Mouse (Mus musculus) testis, adult 2 months (tissue): ENCODE data around the gene Unc13c. TPM values are rescaled to one million over a fixed set of nuclear protein-coding genes. Genes with fewer than 3 reads are reported as not detected.

ENCODE experiments used
- H3K27ac ChIP-seq: fragments of 200-500 bp; 2 replicates; pipeline ENCODE4 v1.5.1; 2012; ENCODE audit warnings: low read depth, low read length; ENCODE audit not compliant: control insufficient read depth, insufficient read depth
- H3K27me3 ChIP-seq: fragments of 200-500 bp; 2 replicates; pipeline ENCODE4 v1.6.1; 2012; ENCODE audit warnings: mild to moderate bottlenecking, low read length, moderate library complexity; ENCODE audit not compliant: control insufficient read depth, insufficient read depth
- H3K36me3 ChIP-seq: fragments of 200-500 bp; 2 replicates; pipeline ENCODE4 v1.6.1; 2012; ENCODE audit warnings: mild to moderate bottlenecking, low read length; ENCODE audit not compliant: control insufficient read depth, insufficient read depth
- H3K4me1 ChIP-seq: fragments of 200-500 bp; 2 replicates; pipeline ENCODE4 v1.6.1; 2012; ENCODE audit warnings: low read length; ENCODE audit not compliant: control insufficient read depth, insufficient read depth
- H3K4me3 ChIP-seq: fragments of 200-500 bp; 2 replicates; pipeline ENCODE4 v1.5.1; 2012; ENCODE audit warnings: low read depth, mild to moderate bottlenecking, low read length, moderate library complexity, mixed read lengths; ENCODE audit not compliant: control insufficient read depth
- CTCF ChIP-seq: fragments of 200-500 bp; IDR thresholded peaks from 2 replicates; pipeline ENCODE4 v1.5.1; 2012; ENCODE audit warnings: low read depth, mild to moderate bottlenecking, inconsistent platforms, low read length, moderate library complexity; ENCODE audit not compliant: control insufficient read depth, insufficient read depth, insufficient replicate concordance
- POLR2A ChIP-seq: fragments of 200-500 bp; IDR thresholded peaks from 2 replicates; pipeline ENCODE4 v1.6.1; 2012; ENCODE audit warnings: low read depth, mild to moderate bottlenecking, inconsistent platforms, low read length, moderate library complexity; ENCODE audit not compliant: control insufficient read depth
- polyA plus RNA-seq: library from polyadenylated mRNA; depleted of rRNA; stranded (reverse); fragments of >200 nt; gene quantifications from 2 replicates; pipeline ENCODE4 v1.2.3, GENCODE M21; 2012

Unc13c gene
- polyA plus RNA-seq, 1 experiment = 0.07 TPM

DNA sequence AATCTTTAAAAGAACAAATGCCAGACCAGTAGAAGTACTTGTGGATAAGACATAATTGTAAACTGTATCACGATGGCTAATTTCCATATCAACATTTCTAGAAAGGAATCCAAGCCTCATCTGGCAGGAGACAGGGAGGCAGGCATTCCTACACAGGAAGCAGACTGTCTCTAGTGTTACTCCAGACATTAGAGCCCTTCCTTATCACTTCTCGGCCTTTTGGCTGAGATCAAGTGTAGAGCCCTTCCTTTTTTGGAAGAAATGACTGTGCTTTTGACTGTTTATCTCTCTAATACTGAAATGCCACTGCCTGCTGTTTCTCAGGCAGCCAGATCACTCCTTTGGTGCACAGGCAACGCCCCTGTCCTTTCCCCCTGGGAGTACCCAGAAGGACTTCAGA is 215.3 kb downstream of the Unc13c start:
- Histone ChIP-seq H3K4me3 (no peak overlapping the region), H3K27ac (no peak overlapping the region), H3K4me1 (no peaks in the 10 kb centered on the region), H3K36me3 (no peaks in the 10 kb centered on the region), H3K27me3 (no peaks in the 10 kb centered on the region)
- no peak for TF ChIP-seq CTCF

DNA sequence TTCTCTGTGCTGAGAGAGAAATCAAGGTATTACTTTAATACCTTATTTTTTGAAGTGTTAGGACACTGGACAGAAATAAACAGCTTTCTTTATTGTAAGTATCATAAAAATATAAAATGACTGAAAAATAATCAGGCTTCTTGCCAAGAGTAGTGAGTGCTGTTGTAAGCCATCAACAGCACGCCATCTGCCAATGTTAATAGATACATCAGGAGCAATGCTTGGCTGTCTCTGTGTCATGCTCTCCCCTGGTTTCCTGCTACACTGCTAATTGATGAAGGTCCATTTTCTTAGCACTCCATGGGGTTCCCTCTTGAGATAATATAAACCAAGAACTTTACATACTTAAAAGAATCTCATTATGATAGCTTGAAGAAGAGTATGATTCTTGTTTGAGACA is 217.4 kb downstream of the Unc13c start:
- no peak overlapping the region for H3K27ac ChIP-seq

DNA sequence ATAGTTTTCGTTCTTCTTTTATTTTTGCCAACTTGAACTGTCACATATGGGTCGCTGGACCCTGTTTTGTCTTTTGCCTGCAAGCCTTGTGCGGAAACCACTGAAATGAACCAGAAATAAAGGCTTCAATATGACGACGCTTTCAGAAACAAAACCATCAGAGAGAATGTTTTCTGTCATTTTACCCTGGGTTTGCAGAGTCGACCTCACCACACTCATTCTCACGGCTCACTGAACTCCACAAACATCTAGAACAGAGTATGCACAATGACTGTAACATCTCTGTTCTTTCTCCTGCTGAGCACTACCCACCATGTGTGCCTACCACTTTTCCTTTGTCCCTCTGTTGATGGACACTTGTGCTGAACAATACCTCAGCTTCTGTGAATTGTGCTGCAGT is 234.3 kb downstream of the Unc13c start:
- Histone ChIP-seq H3K4me3 (no peak overlapping the region), H3K27ac (no peak overlapping the region), H3K36me3 (no peaks in the 10 kb centered on the region), H3K4me1 (no peaks in the 10 kb centered on the region), H3K27me3 (no peaks in the 10 kb centered on the region)
- no peak for TF ChIP-seq POLR2A
- TF ChIP-seq CTCF = no peak

More for the DNA sequence above, 217.4 kb downstream of the Unc13c start:
- H3K4me3 ChIP-seq = no peak overlapping the region
- TF ChIP-seq POLR2A = no peak
- TF ChIP-seq CTCF = no peak
- no peaks in the 10 kb centered on the region for H3K4me1 ChIP-seq
- no peaks in the 10 kb centered on the region for H3K36me3 ChIP-seq
- no peaks in the 10 kb centered on the region for H3K27me3 ChIP-seq

DNA sequence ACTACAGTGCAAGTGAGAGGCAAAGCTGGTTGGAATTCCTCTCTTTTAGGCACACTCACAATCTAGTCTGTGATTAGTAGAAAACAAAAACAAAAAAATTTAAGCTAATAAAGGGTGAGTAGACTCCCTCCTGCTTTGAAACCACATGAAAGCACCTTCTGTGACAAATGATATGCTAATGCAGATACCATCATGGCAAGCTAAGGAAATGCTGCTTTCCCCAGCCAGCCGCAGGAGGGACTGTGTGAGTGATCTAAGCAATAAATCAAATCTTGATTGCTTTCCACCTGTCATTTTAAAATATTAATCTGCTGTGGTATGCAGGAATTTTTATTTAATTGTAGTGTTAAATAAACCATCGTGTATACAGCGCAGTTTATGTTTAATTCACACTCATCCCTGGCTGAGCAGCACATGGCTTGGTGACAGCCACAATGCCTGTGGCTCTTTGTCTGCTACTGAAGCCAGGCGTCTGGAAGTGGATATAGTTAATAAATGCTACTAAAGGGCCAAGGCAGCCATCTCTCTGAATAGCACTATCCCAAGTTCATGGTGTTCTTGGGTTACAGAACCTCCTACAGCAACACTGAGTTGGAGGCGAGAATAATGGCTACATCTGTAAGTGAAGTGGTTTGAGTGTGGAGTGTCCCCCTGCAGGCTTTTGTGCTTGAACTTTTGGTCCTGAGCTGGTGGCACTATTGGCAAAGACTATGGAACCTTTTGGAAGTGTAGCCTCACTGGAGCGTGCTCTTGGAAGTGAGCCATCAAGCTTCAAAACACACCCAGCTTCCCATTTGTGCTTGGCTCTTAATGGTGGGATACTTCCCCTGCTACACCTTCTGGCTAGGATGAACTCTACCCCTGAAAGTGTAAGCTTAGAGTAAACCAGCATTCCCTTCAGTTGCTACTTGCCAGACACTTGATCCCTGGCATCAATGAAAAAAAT is 242.8 kb downstream of the Unc13c start:
- no peak for TF ChIP-seq CTCF
- TF ChIP-seq POLR2A = no peak
- Histone ChIP-seq H3K27ac (no peak overlapping the region), H3K27me3 (no peaks in the 10 kb centered on the region), H3K36me3 (no peaks in the 10 kb centered on the region), H3K4me1 (no peaks in the 10 kb centered on the region), H3K4me3 (no peak overlapping the region)

DNA sequence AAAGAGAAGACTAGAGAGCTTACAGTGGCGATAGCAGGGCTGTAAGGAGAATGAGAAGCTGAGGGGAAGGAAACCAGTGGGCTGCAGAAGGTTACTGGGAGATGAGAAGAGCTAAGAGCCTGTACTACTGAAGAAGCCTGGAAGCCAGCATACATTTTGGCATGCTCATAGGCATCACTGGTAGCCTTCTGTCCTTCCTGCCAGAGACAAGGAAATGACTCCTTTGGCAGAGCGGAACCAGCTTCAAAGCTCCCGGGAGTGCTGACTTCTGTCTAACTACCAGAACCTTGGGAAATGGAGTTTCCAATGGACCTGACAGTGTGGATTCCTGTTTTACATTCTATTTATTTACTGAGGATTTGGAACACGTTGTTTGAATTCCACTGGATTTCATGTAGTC is 244.0 kb downstream of the Unc13c start:
- no peaks in the 10 kb centered on the region for H3K4me1 ChIP-seq
- no peak overlapping the region for H3K27ac ChIP-seq
- no peaks in the 10 kb centered on the region for H3K27me3 ChIP-seq
- no peaks in the 10 kb centered on the region for H3K36me3 ChIP-seq
- TF ChIP-seq CTCF = no peak
- TF ChIP-seq POLR2A = no peak
- no peak overlapping the region for H3K4me3 ChIP-seq

DNA sequence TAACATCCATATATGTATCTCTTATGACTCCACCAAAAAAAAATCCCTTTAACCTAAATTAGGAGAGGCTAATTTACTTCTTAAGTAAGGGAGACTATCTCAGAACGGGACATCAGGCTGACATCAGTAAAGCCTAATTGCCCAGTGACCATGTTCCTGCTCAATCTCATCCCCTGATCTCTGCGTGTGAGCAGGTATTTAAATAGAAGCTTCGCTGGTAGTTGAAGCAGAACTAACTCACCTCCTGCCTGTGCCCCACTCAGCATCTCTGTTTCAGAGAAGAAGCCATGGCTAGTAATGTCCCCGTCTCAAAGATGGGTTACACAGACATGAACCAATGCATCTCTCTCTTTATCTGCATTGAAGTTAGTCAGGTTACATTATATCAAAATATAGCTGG is 255.3 kb downstream of the Unc13c start:
- Histone ChIP-seq H3K27me3 (no peaks in the 10 kb centered on the region), H3K27ac (no peak overlapping the region)
- TF ChIP-seq POLR2A (no peak), CTCF (no peak)

DNA sequence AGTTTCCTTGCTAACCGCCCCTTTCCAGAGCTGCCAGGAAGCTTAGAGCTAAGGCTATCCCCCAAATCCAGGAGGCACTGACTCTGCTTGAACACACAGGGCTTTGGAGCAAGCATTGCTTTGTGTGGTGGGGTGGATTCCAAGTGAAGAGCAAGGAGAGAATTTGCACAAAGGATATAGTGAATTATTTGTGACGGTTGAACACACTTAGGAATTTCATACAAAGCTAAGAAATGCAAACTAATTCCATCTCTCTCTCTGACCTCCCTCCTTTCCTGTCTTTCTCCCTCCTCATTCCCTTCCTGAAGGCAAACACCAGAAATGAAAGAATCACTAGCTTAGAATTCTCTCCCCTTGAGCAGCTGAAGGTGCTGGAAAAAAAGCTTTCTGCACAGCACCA is 271.7 kb downstream of the Unc13c start:
- no peak overlapping the region for H3K4me3 ChIP-seq
- H3K36me3 ChIP-seq = no peaks in the 10 kb centered on the region
- H3K27ac ChIP-seq = no peak overlapping the region
- TF ChIP-seq POLR2A (no peak), CTCF (no peak)
- H3K27me3 ChIP-seq = no peaks in the 10 kb centered on the region
- H3K4me1 ChIP-seq = no peaks in the 10 kb centered on the region

More for the DNA sequence above, 255.3 kb downstream of the Unc13c start:
- Histone ChIP-seq H3K36me3 (no peaks in the 10 kb centered on the region), H3K4me1 (no peaks in the 10 kb centered on the region), H3K4me3 (no peak overlapping the region)

DNA sequence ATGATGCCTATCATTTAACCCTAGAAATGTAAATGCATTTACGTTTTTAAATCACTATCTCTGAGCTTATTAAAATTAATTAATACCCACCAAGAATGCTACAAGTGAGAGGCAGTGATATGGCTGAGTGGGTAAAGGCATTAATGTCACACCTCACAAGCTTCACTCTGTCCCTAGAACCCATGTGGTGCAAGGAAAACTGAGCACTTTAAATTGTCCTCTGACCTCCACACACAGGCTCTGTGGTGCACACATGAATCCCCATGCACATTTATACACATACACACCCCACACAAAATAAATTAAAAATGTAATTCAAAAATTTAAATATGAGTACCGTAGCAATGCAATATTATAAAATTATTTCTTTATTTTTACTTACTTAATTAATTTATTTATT is 287.2 kb downstream of the Unc13c start:
- TF ChIP-seq POLR2A = no peak
- TF ChIP-seq CTCF = no peak
- no peak overlapping the region for H3K27ac ChIP-seq
- no peaks in the 10 kb centered on the region for H3K4me1 ChIP-seq
- H3K4me3 ChIP-seq = no peak overlapping the region
- no peaks in the 10 kb centered on the region for H3K36me3 ChIP-seq
- H3K27me3 ChIP-seq = no peaks in the 10 kb centered on the region
